Mouse (Mus musculus): ENCODE results near the gene Naa25.

Gene Naa25

DNA sequence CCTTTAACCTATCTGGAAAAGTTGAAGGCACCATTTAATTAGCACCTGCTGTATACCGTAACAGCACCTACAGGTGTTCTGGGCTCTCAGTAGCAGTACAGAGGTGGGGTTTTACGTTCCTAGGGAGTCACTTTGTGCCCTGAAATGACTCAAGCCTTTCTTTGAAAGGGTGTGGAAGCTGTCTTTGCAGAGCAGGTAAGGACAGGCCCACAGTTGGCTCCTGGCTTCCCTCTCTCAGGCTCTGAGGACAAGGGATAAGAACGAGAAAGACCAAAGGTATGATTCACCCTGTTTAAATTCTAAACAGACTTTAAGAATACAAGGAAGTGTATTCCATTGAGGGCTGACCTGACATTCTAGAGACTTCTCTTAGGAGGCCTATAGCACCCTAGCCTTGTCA, 4.3 kb upstream of the Naa25 start:
- DNase-seq (ENCODE audit: low spot score) = no peak

GRCm38 (mm10) chr5:121395621-121396020, 2.1 kb upstream of the Naa25 start:
- no peak for DNase-seq (ENCODE audit: low spot score)

- DNase-seq (ENCODE audit: low spot score) = no peak
Measured at GRCm38 (mm10) chr5:121398146-121398964, 619 bp downstream of the Naa25 start.

GRCm38 (mm10) chr5:121398965-121399462, 1.3 kb downstream of the Naa25 start:
- DNase-seq (ENCODE audit: low spot score) = no peak

GRCm38 (mm10) chr5:121399540-121399939, 1.8 kb downstream of the Naa25 start:
- DNase-seq (ENCODE audit: low spot score) = no peak

DNA sequence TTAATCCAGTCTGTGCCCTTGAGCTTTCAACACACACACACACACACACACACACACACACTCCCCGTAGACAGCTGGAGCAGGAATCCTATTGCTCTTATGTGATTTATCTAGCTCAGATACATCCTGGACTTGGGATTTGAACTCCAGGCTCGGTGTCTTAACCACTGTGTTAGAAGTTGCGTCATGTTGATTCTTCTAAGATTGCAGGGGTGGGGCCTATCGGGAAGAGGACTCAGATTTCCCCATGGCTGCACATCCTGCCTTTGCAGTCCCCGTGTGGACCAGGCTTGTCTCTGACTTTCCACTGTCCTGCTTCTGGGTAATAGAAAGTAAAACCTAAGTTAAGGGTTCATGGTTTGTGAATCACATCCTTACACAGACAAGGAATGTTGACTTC, 2.3 kb downstream of the Naa25 start:
- DNase-seq (ENCODE audit: low spot score) = no peak

GRCm38 (mm10) chr5:121400849-121401248, 3.1 kb downstream of the Naa25 start:
- DNase-seq (ENCODE audit: low spot score) = no peak

DNA sequence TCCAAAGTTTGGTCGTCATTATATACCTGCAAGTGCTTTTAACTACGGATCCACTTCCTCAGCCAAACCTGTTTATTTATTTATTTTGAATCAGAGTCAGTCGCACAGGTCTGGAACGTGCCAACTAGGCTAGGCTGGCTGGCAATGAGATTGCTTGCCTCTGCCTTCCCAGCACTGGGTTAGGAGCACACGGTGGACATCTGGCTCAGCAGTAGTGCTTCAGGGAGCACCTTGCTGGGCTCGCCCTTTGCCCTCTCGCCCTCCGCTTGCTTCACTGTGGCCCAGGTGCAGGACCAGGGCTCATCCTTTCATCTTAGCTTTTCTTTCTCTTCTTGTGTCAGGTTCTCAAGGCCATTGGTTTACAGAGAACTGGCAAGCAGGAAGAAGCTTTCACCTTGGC, 10.1 kb downstream of the Naa25 start:
- DNase-seq (ENCODE audit: low spot score) = no peak

DNA sequence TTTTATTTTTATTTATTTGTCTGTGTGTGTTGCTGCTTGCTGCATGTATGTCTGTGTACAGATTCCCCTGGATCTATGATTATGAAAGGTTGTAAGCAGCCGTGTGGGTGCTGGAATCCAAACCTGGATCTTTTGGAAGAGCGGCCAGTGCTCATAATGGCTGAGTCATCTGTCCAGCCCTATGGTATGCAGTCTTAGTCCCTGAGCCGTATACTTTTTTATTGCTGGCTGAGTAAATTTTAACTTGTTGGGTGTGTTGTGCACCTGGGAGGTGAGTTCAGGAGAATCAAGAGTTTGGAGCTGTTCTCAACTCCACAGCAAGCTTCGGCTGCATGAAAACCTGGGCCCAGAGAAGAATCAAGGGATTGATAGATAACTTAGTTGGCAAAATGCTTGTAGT, 13.2 kb downstream of the Naa25 start:
- DNase-seq (ENCODE audit: low spot score) = no peak

DNA sequence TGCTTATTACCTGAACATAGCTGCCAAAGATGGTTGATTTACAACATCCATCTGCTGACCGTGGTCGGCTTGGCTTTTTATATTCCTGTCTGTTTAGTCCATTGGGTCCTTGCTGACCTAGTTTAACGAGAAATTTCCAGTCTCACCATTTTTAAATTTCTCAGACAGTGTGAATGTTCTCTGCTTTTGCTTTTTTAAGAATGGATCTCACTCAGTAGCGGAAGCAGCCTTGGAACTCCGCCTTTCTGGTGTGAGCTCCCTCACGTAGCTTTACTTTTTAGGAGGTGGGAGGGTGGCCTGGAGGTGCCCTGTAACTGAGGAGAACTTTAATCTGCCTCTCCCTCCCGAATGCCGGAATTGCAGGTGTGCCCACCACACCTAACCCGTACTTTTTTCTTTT, 23.0 kb downstream of the Naa25 start:
- DNase-seq (ENCODE audit: low spot score) = no peak

DNA sequence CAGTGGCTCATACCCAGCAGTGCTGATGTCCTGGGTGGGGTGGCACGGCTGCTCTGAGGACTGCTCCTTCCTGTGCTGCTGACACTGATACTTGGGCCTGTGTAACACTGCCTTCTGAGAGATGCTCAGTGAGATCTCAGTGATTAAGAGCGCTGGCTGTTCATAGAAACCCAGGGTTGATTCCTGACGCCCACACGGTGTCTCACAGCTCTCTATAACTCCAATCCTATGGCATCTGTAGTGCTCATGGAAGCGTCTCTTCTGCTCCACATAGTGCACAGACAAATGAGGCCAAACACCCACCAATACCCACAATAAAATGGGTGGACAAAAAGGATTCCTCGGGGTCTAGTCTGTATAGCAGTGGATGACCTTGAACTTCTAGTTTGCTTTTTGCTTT, 25.1 kb downstream of the Naa25 start:
- no peak for DNase-seq (ENCODE audit: low spot score)

- DNase-seq (ENCODE audit: low spot score) = no peak
Measured at GRCm38 (mm10) chr5:121423297-121423696, 25.6 kb downstream of the Naa25 start.

- DNase-seq (ENCODE audit: low spot score) = no peak
Measured at GRCm38 (mm10) chr5:121428954-121429353, 31.2 kb downstream of the Naa25 start.

- DNase-seq (ENCODE audit: low spot score) = no peak
Measured at GRCm38 (mm10) chr5:121438131-121438530, 40.4 kb downstream of the Naa25 start.

- no peak for DNase-seq (ENCODE audit: low spot score)
Measured at GRCm38 (mm10) chr5:121438756-121439155, 41.0 kb downstream of the Naa25 start.

DNA sequence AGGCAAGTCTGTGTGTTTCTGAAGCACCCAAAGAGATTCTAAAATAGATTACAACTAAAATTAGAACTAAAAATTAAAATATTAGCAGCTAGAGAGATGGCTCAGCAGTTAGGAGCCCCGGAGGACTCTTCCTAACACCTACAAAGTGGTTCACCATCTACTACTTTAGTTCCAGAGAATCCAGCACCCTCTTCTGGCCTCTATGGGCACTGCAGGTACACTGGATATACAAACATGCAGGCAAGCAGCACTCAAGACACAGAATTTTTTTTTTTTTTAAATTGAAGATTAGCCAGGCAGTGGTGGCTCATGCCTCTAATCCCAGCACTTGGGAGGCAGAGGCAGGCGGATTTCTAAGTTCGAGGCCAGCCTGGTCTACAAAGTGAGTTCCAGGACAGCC, 45.8 kb downstream of the Naa25 start:
- DNase-seq (ENCODE audit: low spot score) = peak; percentile 63

DNA sequence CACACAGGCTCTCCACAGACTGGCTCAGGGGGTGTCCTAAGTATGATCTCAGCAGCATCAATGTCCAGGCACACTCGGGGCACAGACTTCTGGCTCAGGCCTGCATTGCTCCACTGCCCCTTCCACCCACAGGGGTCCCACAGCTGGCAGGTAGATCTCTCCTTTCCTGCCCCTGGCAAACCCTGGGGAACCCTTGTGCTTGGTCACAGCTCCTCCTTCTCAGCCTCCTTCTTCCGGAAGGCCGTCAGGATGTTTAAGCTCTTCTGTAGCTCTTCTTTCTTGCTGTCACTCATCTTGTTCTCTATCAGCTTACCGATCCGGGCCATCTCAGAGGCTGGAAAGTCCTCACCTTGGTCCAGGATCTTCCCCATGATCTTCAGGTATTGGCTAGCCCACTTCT, 47.1 kb downstream of the Naa25 start:
- DNase-seq (ENCODE audit: low spot score) = no peak

GRCm38 (mm10) chr5:121448450-121448849, 50.7 kb downstream of the Naa25 start:
- no peak for DNase-seq (ENCODE audit: low spot score)

DNA sequence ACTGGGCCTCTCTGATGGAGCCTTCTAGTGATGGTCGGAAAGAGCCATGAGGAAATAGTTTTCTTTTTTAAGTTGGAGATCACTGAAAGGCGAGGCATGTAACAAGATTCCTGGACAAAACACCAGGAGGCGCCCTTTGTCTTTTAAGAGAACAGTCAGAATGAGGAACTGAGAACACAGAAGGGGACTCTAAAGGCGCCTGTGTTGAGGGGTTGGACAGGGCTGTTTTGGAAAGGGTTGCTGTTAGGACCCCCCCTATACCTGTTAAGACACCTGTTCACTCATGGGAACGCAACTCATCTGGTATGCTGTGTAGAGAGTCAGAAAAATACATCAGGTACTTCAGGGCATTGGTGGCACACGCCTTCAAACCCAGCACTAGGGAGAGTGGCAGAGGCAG, 52.2 kb downstream of the Naa25 start:
- DNase-seq (ENCODE audit: low spot score) = peak; percentile 79

DNA sequence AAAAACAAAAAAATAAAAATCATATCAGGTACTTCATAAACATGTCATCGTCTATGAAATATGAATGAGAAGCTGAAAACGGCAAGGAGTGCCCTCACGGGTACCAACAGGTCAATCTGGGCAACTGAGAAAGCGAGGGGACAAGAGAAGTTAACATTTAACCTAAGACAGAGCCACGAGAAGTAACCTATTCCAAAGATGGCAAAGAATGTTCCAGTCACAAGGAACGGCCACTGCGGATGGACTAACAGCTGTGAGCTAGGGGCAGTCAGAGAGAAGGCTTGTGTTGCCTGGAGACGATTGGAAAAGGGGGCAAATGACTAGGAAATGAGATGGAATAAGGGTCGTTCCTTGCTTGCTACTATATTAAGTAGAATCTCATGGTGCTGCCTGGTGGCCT, 52.7 kb downstream of the Naa25 start:
- no peak for DNase-seq (ENCODE audit: low spot score)

DNA sequence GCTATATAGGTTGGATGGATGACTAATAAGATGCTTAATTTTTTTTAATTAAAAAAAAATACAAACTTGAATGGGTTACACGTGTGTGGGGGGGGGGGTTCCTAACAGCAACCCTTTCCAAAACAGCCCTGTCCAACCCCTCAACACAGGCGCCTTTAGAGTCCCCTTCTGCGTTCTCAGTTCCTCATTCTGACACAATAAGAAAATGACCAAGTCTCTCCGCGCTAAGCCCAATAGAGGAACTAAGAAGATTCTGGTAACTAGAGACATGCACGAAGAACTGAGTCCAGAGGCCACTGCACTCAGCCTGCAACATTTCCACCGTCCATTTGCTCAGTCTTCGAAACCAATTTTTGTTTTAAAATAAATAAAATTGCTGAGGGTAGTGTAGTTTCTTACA, 53.5 kb downstream of the Naa25 start:
- no peak for DNase-seq (ENCODE audit: low spot score)

DNA sequence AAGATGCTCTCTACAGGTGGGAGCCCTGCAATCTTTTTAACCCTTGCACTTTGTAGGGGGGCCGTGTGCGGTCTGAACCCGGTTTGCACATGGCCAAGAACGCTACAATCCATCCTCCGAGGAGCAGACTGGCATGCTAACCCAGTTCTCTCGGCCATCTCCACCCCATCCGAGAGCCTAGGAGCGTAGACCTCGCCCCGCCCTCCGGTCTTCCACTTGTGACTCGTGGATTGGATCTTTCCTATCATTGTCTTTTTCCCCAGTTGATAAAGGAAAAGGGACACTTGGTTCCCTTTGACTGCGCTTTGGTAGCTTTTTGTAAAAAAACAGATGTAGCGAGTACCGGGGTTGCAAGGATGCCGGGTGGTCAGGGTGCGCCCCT, 53.9 kb downstream of the Naa25 start, which contains the start of gene Tmem116:
Tmem116 (plus strand) TSS at position 250 of the 382 bp plus-strand sequence.
- DNase-seq (ENCODE audit: low spot score) = peak; percentile 69

GRCm38 (mm10) chr5:121452026-121452869, 54.5 kb downstream of the Naa25 start, which contains the start of gene Erp29:
TSS of gene Erp29 (minus strand) at chr5:121452506.
- peak; percentile 99 for DNase-seq (ENCODE audit: low spot score)
